Mouse (Mus musculus) neutrophil, adult 59 days (primary cell): ENCODE results near the gene Ccl22. TPM values are rescaled to one million over a fixed set of nuclear protein-coding genes. Genes with fewer than 3 reads are reported as not detected.

Experiments
- total RNA-seq, 2 experiments: library from RNA; stranded (reverse); gene quantifications; 1 replicate in 1 of 2; 2 replicates in 1 of 2; pipeline ENCODE4 v1.2.4; 2023

The Ccl22 gene
- not detected for total RNA-seq

DNA sequence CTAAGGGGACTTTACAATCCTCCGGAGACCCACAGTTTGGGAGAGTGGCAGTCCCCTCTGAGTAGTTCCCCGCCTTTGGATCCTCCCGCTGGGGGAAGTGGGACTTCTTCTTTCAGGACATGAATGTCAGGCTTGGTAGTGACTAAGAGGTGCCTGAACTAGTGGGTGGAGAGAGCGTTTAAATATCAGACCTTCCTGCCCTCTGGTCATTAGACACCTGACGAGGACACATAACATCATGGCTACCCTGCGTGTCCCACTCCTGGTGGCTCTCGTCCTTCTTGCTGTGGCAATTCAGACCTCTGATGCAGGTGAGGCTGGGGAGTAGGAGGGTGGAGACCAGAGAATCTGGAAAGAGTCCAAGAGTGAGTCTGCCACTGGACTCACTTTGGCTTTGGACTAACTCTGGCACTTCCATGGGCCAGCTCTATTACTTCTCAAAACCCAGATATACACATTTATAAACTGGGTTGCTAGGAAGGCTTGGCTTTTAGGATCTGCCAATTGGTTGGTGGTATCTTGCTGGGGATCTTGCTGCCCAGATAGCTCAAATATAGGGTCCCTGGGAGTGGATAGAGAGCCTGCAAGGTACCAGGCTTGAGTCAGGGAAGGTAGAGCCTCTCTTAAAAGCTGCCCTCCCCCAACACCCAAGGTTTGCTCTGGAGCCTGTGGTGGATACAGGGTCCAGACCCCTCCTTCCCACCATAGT is at the start of gene Ccl22:
TSS of gene Ccl22 (plus strand) at position 115 of the 709 bp plus-strand sequence.

DNA sequence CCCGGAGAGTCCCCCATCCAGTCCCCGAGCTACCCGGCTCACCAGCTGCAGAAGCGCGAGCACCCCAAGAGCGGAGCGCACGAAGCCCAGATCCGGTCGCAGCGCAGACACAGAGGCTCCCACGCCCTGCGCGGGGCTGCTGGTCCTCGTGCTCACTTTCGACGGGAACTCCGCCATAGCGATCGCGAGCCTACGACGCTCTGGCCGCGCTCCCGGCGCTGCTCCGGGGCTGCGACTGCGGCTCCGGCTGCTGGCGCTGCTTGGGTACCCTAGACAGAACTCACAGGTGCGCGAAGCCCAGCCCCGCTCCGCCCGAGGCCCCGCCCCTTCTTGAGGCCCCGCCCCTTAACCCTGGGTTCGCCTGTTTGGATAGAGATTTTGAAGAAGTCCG is 49.4 kb upstream of the Ccl22 start, which contains the start of gene Pllp:
TSS of gene Pllp (minus strand) at position 285 of the 391 bp plus-strand sequence.

DNA sequence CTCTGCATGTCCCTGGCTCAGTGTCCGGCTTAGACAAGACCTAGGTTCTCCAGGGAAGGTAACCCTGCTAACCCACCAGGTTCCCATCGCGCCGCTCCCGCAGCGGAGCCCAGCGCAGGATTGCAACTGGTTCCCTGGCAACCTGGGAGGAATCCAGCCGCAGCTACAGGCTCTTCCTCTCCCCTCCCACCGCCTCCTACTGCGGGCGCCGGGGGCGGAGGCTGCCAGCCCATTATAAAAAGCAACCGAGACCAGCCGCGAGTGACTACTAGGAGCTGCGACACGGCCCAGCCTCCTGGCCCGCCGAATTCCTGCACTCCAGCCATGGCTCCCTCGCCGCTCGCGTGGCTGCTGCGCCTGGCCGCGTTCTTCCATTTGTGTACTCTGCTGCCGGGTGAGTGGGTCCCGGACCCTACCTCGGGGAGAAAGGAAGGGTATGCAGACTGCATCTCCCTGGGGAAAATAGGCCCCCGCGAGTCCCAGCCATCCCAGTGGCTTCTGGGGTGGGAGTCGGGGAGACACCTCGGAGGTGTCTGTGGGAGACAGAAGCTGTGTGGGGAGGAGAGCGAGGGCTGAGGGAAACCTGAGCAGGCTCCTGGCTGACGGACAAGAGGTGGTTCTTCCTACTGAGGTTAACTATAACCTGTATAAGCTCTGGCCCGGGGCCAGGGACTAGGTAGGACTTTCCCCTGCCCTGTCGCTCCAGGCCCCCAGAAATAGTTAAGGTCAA is 26.7 kb downstream of the Ccl22 start, which contains the start of gene Cx3cl1:
TSS of gene Cx3cl1 (plus strand) at position 69 of the 730 bp plus-strand sequence.

Other genes with a start within 250 kb of the Ccl22 start
- 100 to 1,000 TPM; 114 to 142 TPM for gene Cpne2, start 212.6 kb upstream of the Ccl22 start, total RNA-seq
- 10 to 100 TPM; 25.3 to 26.4 TPM for gene Rspry1, start 143.7 kb upstream of the Ccl22 start, total RNA-seq
- gene Fam192a, start 143.6 kb upstream of the Ccl22 start, total RNA-seq = 10 to 100 TPM; 30.1 to 31.7 TPM
- gene Arl2bp, start 79.0 kb upstream of the Ccl22 start, total RNA-seq = 10 to 100 TPM; 73.3 to 79.2 TPM
- gene Pllp, start 49.3 kb upstream of the Ccl22 start, total RNA-seq = not detected
- gene Cx3cl1, start 26.4 kb downstream of the Ccl22 start, total RNA-seq = not detected
- gene Ccl17, start 64.9 kb downstream of the Ccl22 start, total RNA-seq = not detected
- gene Coq9, start 92.7 kb downstream of the Ccl22 start, total RNA-seq = 10 to 100 TPM; 21.0 to 27.6 TPM
- gene Ciapin1, start 92.8 kb downstream of the Ccl22 start, total RNA-seq = 10 to 100 TPM; 36.3 to 51.7 TPM
- 10 to 100 TPM; 39.0 to 47.2 TPM for gene Polr2c, start 111.9 kb downstream of the Ccl22 start, total RNA-seq
- gene Dok4, start 130.7 kb downstream of the Ccl22 start, total RNA-seq = 1 to 10 TPM in 1 of 2 experiments, under 1 TPM in 1; 0.98 to 1.5 TPM
- gene Ccdc102a, start 172.5 kb downstream of the Ccl22 start, total RNA-seq = 1 to 10 TPM; 4.3 to 6.6 TPM
- gene Adgrg5, start 178.1 kb downstream of the Ccl22 start, total RNA-seq = 10 to 100 TPM; 15.3 to 17.1 TPM
- 10 to 100 TPM; 12.6 to 15.6 TPM for gene Adgrg1, start 229.2 kb downstream of the Ccl22 start, total RNA-seq